Mouse (Mus musculus): ENCODE measurements around the gene Cat.
A peak's percentile ranks its signal among the peaks of the same experiment; 100 is the strongest.

The Cat gene

GRCm38 (mm10) chr2:103477456-103477855, 7.5 kb downstream of the Cat start:
- DNase-seq (ENCODE audit: low spot score) = peak; percentile 77

GRCm38 (mm10) chr2:103476657-103477056, 8.3 kb downstream of the Cat start:
- DNase-seq (ENCODE audit: low spot score) = no peak

DNA sequence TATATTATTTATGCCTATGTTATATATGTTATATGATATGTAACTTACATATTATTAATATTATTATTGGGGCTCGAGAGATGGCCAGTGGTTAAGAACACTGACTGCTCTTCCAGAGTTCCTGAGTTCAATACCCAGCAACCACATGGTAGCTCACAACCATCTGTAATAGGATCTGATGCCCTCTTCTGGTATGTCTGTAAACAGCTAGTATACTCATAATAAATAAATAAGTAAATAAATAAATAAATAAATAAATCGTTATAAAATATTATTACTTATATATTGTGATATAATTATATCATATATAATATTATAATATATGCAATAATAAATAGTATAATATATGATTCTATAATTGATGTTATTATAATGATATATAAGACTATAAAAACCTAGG, 8.8 kb downstream of the Cat start:
- DNase-seq (ENCODE audit: low spot score) = no peak

GRCm38 (mm10) chr2:103473362-103473761, 11.6 kb downstream of the Cat start:
- DNase-seq (ENCODE audit: low spot score) = no peak

- DNase-seq (ENCODE audit: low spot score) = no peak
Observed at GRCm38 (mm10) chr2:103466984-103467588, 17.9 kb downstream of the Cat start.

GRCm38 (mm10) chr2:103466272-103466671, 18.7 kb downstream of the Cat start:
- DNase-seq (ENCODE audit: low spot score) = no peak

DNA sequence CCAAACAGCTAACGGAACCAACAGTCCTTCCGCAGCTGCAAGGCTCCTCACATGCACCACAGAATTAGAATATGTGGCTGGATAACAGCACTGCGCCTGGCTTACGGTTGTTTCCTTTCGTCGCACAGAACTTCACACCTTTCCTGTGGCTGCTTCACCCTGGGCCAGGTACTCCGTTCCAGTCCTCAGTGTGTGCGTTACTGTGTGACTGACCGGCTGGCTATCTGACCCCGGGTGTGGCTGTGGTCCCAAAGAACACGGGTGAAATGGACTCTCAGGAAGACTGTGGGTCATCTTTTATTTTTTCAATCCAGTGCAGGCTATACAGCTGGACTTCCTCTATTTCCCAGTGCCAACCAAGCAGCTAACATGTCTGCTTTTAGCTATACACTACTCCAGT, 19.5 kb downstream of the Cat start:
- no peak for DNase-seq (ENCODE audit: low spot score)

DNA sequence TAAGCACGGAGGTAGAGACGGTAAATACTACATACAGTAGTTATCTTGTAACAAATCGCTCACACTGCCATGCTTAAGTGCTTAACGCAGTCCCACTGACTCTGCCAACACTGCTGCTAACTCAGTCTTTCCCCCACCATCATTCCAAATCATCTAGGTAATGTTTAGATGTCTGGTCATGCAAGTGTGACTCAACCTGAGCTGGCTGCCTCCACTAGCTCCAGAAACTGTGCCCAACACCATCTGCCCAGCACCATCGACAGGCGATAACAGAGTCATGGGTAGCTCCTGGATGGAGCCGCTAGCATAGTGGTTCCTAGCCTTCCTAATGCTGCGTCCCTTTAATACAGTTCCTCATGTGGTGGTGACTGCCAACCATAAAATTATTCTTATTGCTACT, 20.4 kb downstream of the Cat start:
- no peak for DNase-seq (ENCODE audit: low spot score)

- DNase-seq (ENCODE audit: low spot score) = no peak
Observed at GRCm38 (mm10) chr2:103462746-103463145, 22.2 kb downstream of the Cat start.

DNA sequence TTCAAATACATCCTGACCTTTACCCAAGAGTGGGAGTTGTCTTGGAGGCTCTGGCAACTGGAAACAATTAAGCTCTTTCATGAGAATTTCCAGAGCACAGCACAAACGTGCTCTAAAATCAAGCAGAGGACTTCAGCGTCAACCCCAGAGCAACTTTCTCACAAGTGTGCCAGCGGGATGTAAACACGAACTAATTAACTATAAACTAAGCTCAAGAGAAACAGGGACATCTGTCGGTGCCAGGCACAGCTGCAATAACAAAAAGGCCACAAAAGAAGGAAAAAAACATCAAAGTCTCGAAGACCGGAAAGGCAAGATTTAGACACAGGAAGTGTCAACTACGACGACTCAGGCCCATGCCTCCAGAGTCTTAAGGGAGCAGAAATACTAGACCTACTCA, 23.2 kb downstream of the Cat start:
- no peak for DNase-seq (ENCODE audit: low spot score)

DNA sequence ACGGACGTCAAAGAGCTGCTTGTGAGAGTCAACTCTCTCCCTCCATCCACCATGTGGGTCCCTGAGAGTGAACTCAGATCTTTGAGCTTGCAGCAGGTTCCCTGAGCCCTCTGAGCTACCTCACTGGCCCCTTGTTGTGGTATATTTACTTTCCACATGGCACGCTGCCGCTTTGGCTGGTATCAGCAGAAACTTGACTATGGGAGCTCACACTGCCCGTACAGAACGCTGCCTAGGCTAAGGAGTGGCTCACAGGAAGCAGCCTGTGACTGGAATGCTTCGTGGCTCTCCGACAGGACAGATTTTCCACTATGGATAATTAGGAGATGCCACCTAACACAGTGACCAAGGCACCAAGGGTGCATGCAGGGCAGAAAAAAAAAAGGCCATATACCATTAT, 23.8 kb downstream of the Cat start:
- no peak for DNase-seq (ENCODE audit: low spot score)

- DNase-seq (ENCODE audit: low spot score) = no peak
Observed at GRCm38 (mm10) chr2:103459069-103459468, 25.9 kb downstream of the Cat start.

GRCm38 (mm10) chr2:103457628-103458027, 27.3 kb downstream of the Cat start:
- no peak for DNase-seq (ENCODE audit: low spot score)

- DNase-seq (ENCODE audit: low spot score) = no peak
Observed at GRCm38 (mm10) chr2:103457048-103457447, 27.9 kb downstream of the Cat start.

- peak; percentile 60 for DNase-seq (ENCODE audit: low spot score)
Observed at GRCm38 (mm10) chr2:103456646-103457045, 28.3 kb downstream of the Cat start.

GRCm38 (mm10) chr2:103455748-103456147, 29.2 kb downstream of the Cat start:
- DNase-seq (ENCODE audit: low spot score) = no peak

DNA sequence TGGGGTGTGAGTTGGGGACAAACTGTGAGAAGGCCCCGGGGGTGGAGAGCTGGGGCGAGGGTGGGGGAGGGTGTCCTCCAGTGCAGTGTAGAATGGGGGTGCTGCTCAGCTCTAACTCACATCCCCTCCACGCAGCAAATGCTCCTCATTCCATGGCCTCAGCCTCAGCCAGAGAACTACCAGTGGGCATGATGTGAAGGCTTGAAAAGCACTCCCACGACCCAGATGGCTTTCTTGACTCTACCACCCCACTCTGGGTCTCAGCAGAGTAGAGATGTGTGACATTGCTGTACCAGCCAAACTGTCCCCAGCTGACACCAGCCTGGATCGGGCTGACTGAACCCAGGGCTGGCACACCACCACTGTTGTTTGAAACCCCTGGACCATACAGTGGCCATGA, 32.4 kb downstream of the Cat start:
- no peak for DNase-seq (ENCODE audit: low spot score)

GRCm38 (mm10) chr2:103450267-103450666, 34.7 kb downstream of the Cat start:
- no peak for DNase-seq (ENCODE audit: low spot score)

DNA sequence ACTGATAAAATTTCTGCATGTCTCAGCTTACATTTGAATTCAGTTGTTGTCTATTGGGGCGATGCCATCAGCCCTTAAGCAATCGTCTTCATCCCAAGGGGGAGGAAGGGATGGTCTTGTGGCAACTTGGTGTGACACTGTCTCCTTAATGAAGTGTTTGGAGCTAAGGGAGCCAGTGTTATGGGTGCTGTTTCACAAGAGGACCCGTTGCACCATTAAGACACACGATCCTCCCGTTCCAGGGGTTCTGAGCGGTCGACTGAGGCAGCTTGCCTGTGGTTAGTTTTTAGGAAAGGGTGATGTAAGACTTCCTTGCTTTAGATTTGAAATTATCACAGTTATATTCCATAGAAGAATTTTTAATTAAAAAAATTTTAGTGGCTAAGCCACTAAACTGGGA, 35.1 kb downstream of the Cat start:
- no peak for DNase-seq (ENCODE audit: low spot score)

DNA sequence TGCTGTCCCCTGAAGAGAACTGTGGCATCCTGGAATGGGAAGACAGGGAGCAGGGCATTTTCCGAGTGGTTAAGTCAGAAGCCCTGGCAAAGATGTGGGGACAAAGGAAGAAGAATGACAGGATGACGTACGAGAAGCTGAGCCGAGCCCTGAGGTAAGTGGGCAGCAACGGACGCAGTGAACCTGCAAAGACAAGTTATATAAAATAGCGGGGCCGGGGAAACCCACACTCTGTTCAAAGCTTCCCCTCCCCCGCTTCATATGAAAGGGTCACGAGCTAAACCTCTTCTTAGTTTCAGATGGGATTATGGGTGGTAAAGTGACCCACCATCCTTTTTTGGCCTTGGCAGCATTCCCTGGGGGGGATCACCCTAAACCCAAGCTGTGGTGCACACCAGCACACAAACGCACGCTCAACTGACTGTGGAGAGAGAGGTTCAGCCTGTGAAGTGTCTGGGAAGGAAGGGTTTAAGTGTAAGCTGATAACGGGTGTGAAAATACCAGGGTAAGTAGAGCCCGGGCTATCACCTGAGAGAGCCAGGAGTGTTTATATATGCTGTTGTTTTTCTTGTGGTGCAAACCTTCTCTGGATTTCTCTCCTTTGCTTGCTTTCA, 35.9 kb downstream of the Cat start:
- no peak for DNase-seq (ENCODE audit: low spot score)

DNA sequence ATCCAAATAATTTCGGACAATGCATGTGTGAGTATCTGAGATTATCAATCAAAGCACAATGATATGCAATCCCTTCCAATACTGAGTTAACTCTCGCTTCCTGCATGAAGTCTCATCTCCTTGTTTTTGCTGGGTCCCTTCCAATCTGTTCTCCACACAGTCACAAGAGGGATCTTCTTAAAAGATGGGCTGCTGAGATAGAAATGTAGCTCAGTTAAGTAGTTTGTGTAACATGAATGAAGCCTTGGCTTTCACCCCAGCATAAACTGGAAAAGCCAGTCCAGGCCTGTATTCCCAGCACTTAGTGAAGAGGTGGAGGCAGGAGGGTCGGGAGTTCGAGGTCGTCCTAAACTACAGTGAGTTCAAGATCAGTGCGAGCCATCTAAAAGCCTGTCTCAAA, 38.6 kb downstream of the Cat start:
- DNase-seq (ENCODE audit: low spot score) = no peak

DNA sequence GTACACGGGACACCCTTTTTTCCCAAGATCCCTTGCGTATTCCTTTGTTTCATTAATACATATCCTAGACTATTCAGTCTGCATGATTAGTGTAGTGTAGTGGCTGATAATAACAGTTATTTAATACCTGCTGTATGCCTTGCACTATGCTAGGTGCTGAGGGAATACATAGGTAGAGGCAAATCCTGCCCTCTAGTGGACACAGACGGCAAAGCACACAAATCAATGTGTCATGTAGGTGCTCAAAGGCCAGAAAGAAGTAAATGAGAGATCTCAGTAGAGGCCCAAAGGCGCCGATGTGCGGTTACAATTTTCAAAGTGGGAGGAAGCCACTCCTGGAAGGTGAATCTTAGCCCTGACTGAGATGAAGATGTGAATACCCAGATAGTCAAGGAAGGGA, 39.2 kb downstream of the Cat start:
- peak; percentile 27 for DNase-seq (ENCODE audit: low spot score)

- DNase-seq (ENCODE audit: low spot score) = peak; percentile 65
Observed at GRCm38 (mm10) chr2:103439710-103440109, 45.2 kb downstream of the Cat start.

- DNase-seq (ENCODE audit: low spot score) = no peak
Observed at GRCm38 (mm10) chr2:103439071-103439622, 45.8 kb downstream of the Cat start.
